Mouse (Mus musculus) ES-E14 (cell line): Measurements from ENCODE around the gene Chrna9. TPM values are rescaled to one million over a fixed set of nuclear protein-coding genes. Genes with fewer than 3 reads are reported as not detected.

ENCODE experiments used
- DNase-seq: peaks from one replicate; pipeline ENCODE4 v3.0.0-alpha.2; 2013; ENCODE audit warnings: low read depth, low spot score
- H3K27ac ChIP-seq: 2 replicates; pipeline ENCODE4 v1.5.1; 2012; ENCODE audit warnings: low read depth, mild to moderate bottlenecking, low read length, moderate library complexity, mixed read lengths; ENCODE audit not compliant: poor library complexity, insufficient read depth, severe bottlenecking
- H3K36me3 ChIP-seq: 2 replicates; pipeline ENCODE4 v1.6.1; 2012; ENCODE audit warnings: mild to moderate bottlenecking, low read length, moderate library complexity, mixed read lengths; ENCODE audit not compliant: control insufficient read depth, poor library complexity, insufficient read depth, severe bottlenecking
- H3K4me1 ChIP-seq, 2 experiments: fragments of 150-350 bp in 1 of 2; sonication (generic) in 1 of 2; 2 replicates each; pipeline ENCODE4 v1.6.1; 2012; ENCODE audit warnings: low read length in 2 of 2, mild to moderate bottlenecking in 1 of 2, mixed read lengths in 1 of 2; ENCODE audit not compliant: control insufficient read depth in 2 of 2, insufficient read depth in 2 of 2, poor library complexity in 1 of 2
- H3K4me3 ChIP-seq, 2 experiments: fragments of 150-350 bp in 1 of 2; sonication (generic) in 1 of 2; 2 replicates each; pipeline ENCODE4 v1.5.1; 2012; ENCODE audit warnings: low read length in 2 of 2, low read depth in 1 of 2, mild to moderate bottlenecking in 1 of 2, mixed read lengths in 1 of 2; ENCODE audit not compliant: insufficient read depth in 1 of 2, poor library complexity in 1 of 2, severe bottlenecking in 1 of 2
- H3K9ac ChIP-seq: 2 replicates; pipeline ENCODE4 v1.6.1; 2012; ENCODE audit warnings: low read depth, mild to moderate bottlenecking, low read length, mixed read lengths; ENCODE audit not compliant: poor library complexity, insufficient read depth, severe bottlenecking
- H3K9me3 ChIP-seq: fragments of 150-350 bp; sonication (generic); 2 replicates; pipeline ENCODE4 v1.6.1; 2012; ENCODE audit warnings: low read depth, mild to moderate bottlenecking, low read length; ENCODE audit not compliant: control insufficient read depth, insufficient read depth
- CHD2 ChIP-seq: IDR thresholded peaks from 2 replicates; pipeline ENCODE4 v1.6.1; 2014; ENCODE audit warnings: mild to moderate bottlenecking, low read depth, low read length, inconsistent platforms
- HCFC1 ChIP-seq: IDR thresholded peaks from 2 replicates; pipeline ENCODE4 v1.6.1; 2012; ENCODE audit warnings: low read length, inconsistent platforms, borderline replicate concordance; ENCODE audit not compliant: insufficient read depth
- MAFK ChIP-seq: IDR thresholded peaks from 2 replicates; pipeline ENCODE4 v1.6.1; 2014; ENCODE audit warnings: mild to moderate bottlenecking, low read depth, low read length, inconsistent platforms; ENCODE audit not compliant: insufficient read depth
- ZC3H11A ChIP-seq: IDR thresholded peaks from 2 replicates; pipeline ENCODE4 v1.6.1; 2012; ENCODE audit warnings: low read depth, mild to moderate bottlenecking, inconsistent platforms, low read length, borderline replicate concordance
- ZNF384 ChIP-seq: IDR thresholded peaks from 2 replicates; pipeline ENCODE4 v1.6.1; 2012; ENCODE audit warnings: low read depth, low read length, inconsistent platforms
- in situ Hi-C, 2 experiments: fragments of 600-800 bp; cut with MboI; formaldehyde crosslinking; loops; one replicate each; pipeline ENCODE4 v1.15.1; 2025; ENCODE audit warnings: low sequenced_read_pairs in 2 of 2, inconsistent platforms in 1 of 2; ENCODE audit not compliant: unreplicated experiment in 2 of 2
- total RNA-seq: library from RNA; depleted of rRNA; stranded (reverse); fragments of 300-350 nt; gene quantifications from 2 replicates; pipeline ENCODE4 v1.2.3, GENCODE M21; 2012

The Chrna9 gene
- total RNA-seq, 1 experiment: 11.2 TPM

DNA sequence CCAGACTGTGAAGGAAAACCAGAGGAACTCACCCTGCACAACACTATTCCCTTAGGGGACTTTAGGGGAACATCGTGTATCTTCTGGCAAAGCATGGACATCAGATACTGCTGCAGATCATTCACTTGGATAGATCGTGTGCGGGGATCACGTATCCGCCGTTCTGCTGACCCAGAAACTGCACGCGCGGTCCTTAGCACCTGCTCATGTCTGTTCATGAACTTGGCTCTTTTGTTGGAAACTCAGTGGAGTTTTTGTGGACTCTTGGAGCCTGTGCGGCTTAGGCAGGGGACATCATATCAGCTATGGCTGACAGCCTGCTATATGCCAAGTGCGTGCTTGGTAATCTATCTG lies 25.9 kb downstream of the Chrna9 start:
- Histone ChIP-seq H3K27ac (no peak overlapping the region), H3K9me3 (no peaks in the 10 kb centered on the region), H3K4me3 (peak overlapping the region; percentile 35 to 49; a peak in 3 of 4 replicates), H3K9ac (0 out of 2 replicates have a peak overlapping the region, but pooled peaks have one; percentile 43), H3K36me3 (no peaks in the 10 kb centered on the region), H3K4me1 (peaks cover 0 to 9% of the 10 kb centered on the region in 2 experiments; a peak in 2 of 4 replicates)
- TF ChIP-seq CHD2: no peak
- TF ChIP-seq HCFC1: no peak
- no peak for TF ChIP-seq ZNF384
- TF ChIP-seq ZC3H11A: no peak
- no peak for TF ChIP-seq MAFK
- in situ Hi-C loops: no loop called here
- DNase-seq: no peak

DNA sequence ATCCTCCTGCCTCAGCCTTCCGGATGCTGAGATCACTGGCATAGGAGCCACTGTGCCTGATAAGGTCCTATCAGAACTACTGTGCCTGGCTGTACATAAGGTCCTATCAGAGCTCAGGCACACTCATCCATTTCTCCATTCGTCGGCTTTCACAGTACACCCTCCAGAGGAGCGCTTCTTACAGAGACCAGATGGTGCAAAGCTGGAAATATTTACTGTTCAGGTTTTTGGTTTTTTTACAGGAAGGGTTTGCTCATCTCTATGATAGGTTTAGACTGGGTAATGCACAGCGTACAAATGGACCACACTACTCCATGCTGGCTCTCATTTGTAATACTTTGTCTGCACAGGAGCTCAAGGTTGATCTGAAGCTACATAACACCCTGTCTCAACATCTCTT lies 28.6 kb downstream of the Chrna9 start:
- in situ Hi-C loops: no loop called here
- no peaks in the 10 kb centered on the region for H3K9me3 ChIP-seq
- H3K36me3 ChIP-seq: no peaks in the 10 kb centered on the region
- TF ChIP-seq ZNF384 (no peak), HCFC1 (no peak)
- no peak overlapping the region for H3K4me3 ChIP-seq
- no peak for DNase-seq
- peaks cover 0 to 9% of the 10 kb centered on the region in 2 experiments; a peak in 2 of 4 replicates for H3K4me1 ChIP-seq
- H3K9ac ChIP-seq: no peak overlapping the region
- no peak overlapping the region for H3K27ac ChIP-seq

DNA sequence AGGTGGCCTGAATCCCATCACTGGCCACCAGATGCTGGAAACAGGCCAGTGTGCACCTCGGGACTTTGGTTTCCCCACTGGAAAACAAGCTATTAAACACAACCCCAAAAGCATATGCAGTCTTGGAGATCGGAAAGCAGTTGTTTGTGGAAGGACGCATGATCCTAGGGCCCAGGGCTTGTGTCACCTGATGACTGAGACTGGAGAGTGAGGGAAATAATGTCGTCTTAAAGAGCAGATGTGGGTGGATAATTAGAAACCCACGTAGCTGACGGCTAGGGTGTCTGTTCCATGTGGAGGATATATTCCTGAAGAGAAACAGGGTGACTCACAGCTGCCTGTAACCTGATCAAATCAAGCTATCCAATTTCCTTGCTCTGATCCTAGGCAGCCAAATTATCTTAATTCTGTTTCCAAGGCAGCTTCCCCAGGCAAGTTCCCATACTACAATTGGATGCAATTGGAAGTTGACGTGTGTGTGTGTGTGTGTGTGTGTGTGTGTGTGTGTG lies 31.1 kb downstream of the Chrna9 start:
- TF ChIP-seq HCFC1: no peak
- H3K27ac ChIP-seq: no peak overlapping the region
- DNase-seq: no peak

DNA sequence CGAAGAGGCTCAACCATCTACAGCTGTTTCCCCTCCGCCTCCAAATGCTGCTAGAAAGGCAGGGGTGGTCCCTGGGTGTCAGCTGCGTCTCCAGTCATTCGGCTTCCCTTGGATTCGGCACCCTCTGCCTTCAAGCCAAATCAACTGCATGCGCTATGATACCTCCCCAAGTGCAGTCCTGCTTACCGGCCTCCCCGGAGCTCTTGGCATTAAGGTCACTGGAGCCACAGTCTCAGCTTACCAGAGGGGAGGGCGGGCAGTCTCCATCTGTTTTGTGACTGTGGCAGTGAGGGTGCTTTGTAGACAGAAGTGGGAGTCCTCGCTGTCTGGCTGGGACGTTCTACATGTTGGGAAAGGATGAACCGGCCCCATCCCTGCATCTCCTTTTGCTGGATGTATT lies 32.4 kb downstream of the Chrna9 start:
- H3K4me1 ChIP-seq: no peaks in the 10 kb centered on the region; a peak in 1 of 4 replicates
- in situ Hi-C loops: no loop called here
- peaks cover 5% of the 10 kb centered on the region for H3K36me3 ChIP-seq
- H3K9me3 ChIP-seq: no peaks in the 10 kb centered on the region
- H3K27ac ChIP-seq: peak overlapping the region; percentile 65
- TF ChIP-seq ZNF384 (no peak), ZC3H11A (no peak), MAFK (no peak), CHD2 (no peak), HCFC1 (no peak)
- peak overlapping the region; percentile 58; the same call in 1 of the 2 replicates for H3K9ac ChIP-seq
- peak overlapping the region; percentile 60 to 66 for H3K4me3 ChIP-seq
- DNase-seq: no peak

More for the DNA sequence above, 31.1 kb downstream of the Chrna9 start:
- H3K36me3 ChIP-seq: peaks cover 2% of the 10 kb centered on the region
- H3K4me3 ChIP-seq: no peak overlapping the region
- no peak overlapping the region for H3K9ac ChIP-seq
- H3K4me1 ChIP-seq: peaks cover 0 to 2% of the 10 kb centered on the region in 2 experiments; a peak in 1 of 4 replicates
- no peaks in the 10 kb centered on the region for H3K9me3 ChIP-seq
- in situ Hi-C loops: no loop called here

DNA sequence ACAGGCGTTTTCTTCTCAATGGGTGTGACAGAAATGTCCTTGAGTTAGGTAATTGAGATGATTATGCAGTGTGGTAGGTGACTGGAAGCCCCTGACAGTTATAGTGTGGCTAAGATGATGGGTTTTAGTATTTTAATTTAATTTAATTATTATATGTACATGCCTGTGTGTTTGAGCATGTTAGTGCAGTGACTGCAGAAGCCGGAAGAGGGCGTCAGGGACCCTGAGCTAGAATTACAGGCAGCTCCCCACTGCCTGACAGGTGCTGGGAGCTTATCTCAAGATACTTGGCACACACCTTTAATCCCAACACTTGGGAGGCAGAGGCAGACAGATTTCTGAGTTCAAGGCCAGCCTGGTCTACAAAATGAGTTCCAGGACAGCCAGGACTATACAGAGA lies 33.3 kb downstream of the Chrna9 start:
- no peak overlapping the region for H3K27ac ChIP-seq
- no peak overlapping the region for H3K9ac ChIP-seq
- TF ChIP-seq ZNF384 (no peak), ZC3H11A (0 out of 2 replicates have a peak, but pooled peaks have one; percentile 9)
- H3K36me3 ChIP-seq: peaks cover 5% of the 10 kb centered on the region
- no peaks in the 10 kb centered on the region; a peak in 1 of 4 replicates for H3K4me1 ChIP-seq
- in situ Hi-C loops: no loop called here
- H3K9me3 ChIP-seq: no peaks in the 10 kb centered on the region
- no peak for DNase-seq
- peak overlapping the region; percentile 60 to 66; a peak in 3 of 4 replicates for H3K4me3 ChIP-seq
